Mouse (Mus musculus) kidney, adult 2 months (tissue): ENCODE data around the gene Myo1a.

Experiments
- CTCF ChIP-seq: fragments of 200-500 bp; conservative IDR thresholded peaks from 2 replicates; pipeline ENCODE4 v1.5.1; 2011; ENCODE audit warnings: low read depth, mild to moderate bottlenecking, control low read depth, low read length, moderate library complexity, mixed read lengths; ENCODE audit not compliant: insufficient read depth, insufficient read length
- POLR2A ChIP-seq: fragments of 200-500 bp; IDR thresholded peaks from one replicate; pipeline ENCODE4 v1.6.1; 2011; ENCODE audit warnings: low read depth, low read length, control low read depth

GRCm38 (mm10) chr10:127736266-127736665 is 31.3 kb downstream of the Myo1a start:
- TF ChIP-seq POLR2A (no peak), CTCF (no peak)
